8 mouse cellular contexts compared by ENCODE assay signal in genomic region chr14:54260196-54260595, GRCm38 (mm10). TPM values are rescaled to one million over a fixed set of nuclear protein-coding genes. Genes with fewer than 3 reads are reported as not detected.
DNase-seq lines count a peak whose midpoint lies in the region; ATAC-seq lines count a peak whose summit lies in the region.

No protein-coding gene starts in this region.

- peaks cover 22% of the 10 kb centered on the region for H3K36me3 ChIP-seq in embryonic facial prominence, embryonic 12.5 days
- peaks cover 19% of the 10 kb centered on the region for H3K36me3 ChIP-seq in intestine, embryonic 14.5 days (ENCODE audit: control insufficient read depth, insufficient read depth, low read length)
- H3K36me3 ChIP-seq in neural tube, embryonic 13.5 days, result peaks cover 18% of the 10 kb centered on the region

- no peak overlapping the region for H3K9ac ChIP-seq in embryonic facial prominence, embryonic 12.5 days
- H3K9ac ChIP-seq in intestine, embryonic 14.5 days (ENCODE audit: low read length), result peak overlapping the region; percentile 65; the same call in 1 of the 2 replicates
- H3K9ac ChIP-seq in neural tube, embryonic 13.5 days, result peak overlapping the region; percentile 70; the same call in 1 of the 2 replicates

- no peaks in the 10 kb centered on the region for H3K27me3 ChIP-seq in embryonic facial prominence, embryonic 12.5 days
- no peaks in the 10 kb centered on the region for H3K27me3 ChIP-seq in intestine, embryonic 14.5 days (replicated peaks; ENCODE audit: control insufficient read depth, insufficient read depth, low read length)
- peaks cover 5% of the 10 kb centered on the region for H3K27me3 ChIP-seq in neural tube, embryonic 13.5 days

- DNase-seq in left cerebral cortex, postnatal 4 days, result peak; percentile 24
- no peak for DNase-seq in left cerebral cortex, adult 9 months (ENCODE audit: low spot score in 2 of 2)
- peak; percentile 47 for DNase-seq in intestine, embryonic 14.5 days (ENCODE audit: low spot score)
- DNase-seq in right cerebral cortex, adult 18-20 months, result no peak
- no peak for DNase-seq in ovary, postnatal 10 days (ENCODE audit: low spot score)

- no peak for ATAC-seq in embryonic facial prominence, embryonic 12.5 days (ENCODE audit: insufficient number of reproducible peaks, insufficient read depth, low FRiP score, low TSS enrichment)
- ATAC-seq in intestine, embryonic 14.5 days (replicated peaks; ENCODE audit: low FRiP score, low TSS enrichment, low read depth), result no peak
- ATAC-seq in neural tube, embryonic 13.5 days (ENCODE audit: low read depth), result no peak
- no peak for ATAC-seq in megakaryocyte progenitor cell, adult 5-6 weeks (replicated peaks; ENCODE audit: poor library complexity)

- peak overlapping the region; percentile 76 for H3K4me2 ChIP-seq in embryonic facial prominence, embryonic 12.5 days (replicated peaks)
- peak overlapping the region; percentile 90 for H3K4me2 ChIP-seq in intestine, embryonic 14.5 days (ENCODE audit: low read length)
- H3K4me2 ChIP-seq in neural tube, embryonic 13.5 days, result peak overlapping the region; percentile 66

- H3K4me1 ChIP-seq in embryonic facial prominence, embryonic 12.5 days, result peaks cover 8% of the 10 kb centered on the region
- peaks cover 15% of the 10 kb centered on the region for H3K4me1 ChIP-seq in intestine, embryonic 14.5 days (replicated peaks; ENCODE audit: control insufficient read depth, insufficient read depth, low read length)
- peaks cover 18% of the 10 kb centered on the region for H3K4me1 ChIP-seq in neural tube, embryonic 13.5 days (replicated peaks)

- H3K9me3 ChIP-seq in embryonic facial prominence, embryonic 12.5 days, result no peaks in the 10 kb centered on the region
- H3K9me3 ChIP-seq in intestine, embryonic 14.5 days (ENCODE audit: control insufficient read depth, low read length), result no peaks in the 10 kb centered on the region
- H3K9me3 ChIP-seq in neural tube, embryonic 13.5 days, result no peaks in the 10 kb centered on the region

- 67% methylated on average over 2 of the region's 2 CpGs for WGBS in embryonic facial prominence, embryonic 12.5 days
- WGBS in intestine, embryonic 14.5 days, result 70% methylated on average over 2 of the region's 2 CpGs
- WGBS in neural tube, embryonic 13.5 days, result 76% methylated on average over 2 of the region's 2 CpGs

- intact Hi-C loops in left cerebral cortex, postnatal 4 days (cut with DNase I), result loop anchor here (10.0 kb wide), 1 partner anchor 155 kb away; the partner anchor contains the start of gene Slc7a7

- peak overlapping the region; percentile 63 for H3K4me3 ChIP-seq in embryonic facial prominence, embryonic 12.5 days
- H3K4me3 ChIP-seq in intestine, embryonic 14.5 days (ENCODE audit: low read depth, low read length), result peak overlapping the region; percentile 60; the same call in 1 of the 2 replicates
- H3K4me3 ChIP-seq in neural tube, embryonic 13.5 days, result peak overlapping the region; percentile 49

- no peak overlapping the region for H3K27ac ChIP-seq in embryonic facial prominence, embryonic 12.5 days
- no peak overlapping the region for H3K27ac ChIP-seq in intestine, embryonic 14.5 days (ENCODE audit: low read depth)
- no peak overlapping the region for H3K27ac ChIP-seq in neural tube, embryonic 13.5 days (replicated peaks)

RNA-seq across cellular contexts. Expression of gene Abhd4, which starts 6.2 kb away (rescaled TPM):
- total RNA-seq in left cerebral cortex, postnatal 4 days (2021), result 10 to 100 TPM; 37.1 to 38.9 TPM
- polyA plus RNA-seq in embryonic facial prominence, embryonic 12.5 days (2016; fragmentation: Nextera tagmentation; extraction: Ambion mirVana), result 51.5 and 51.9 TPM in 2 replicates
- polyA plus RNA-seq in intestine, embryonic 14.5 days (2014; fragmentation: Nextera tagmentation; extraction: Ambion mirVana), result 46.9 and 53.5 TPM in 2 replicates
- polyA plus RNA-seq in neural tube, embryonic 13.5 days (2015; fragmentation: Nextera tagmentation; extraction: Ambion mirVana), result 60.4 and 72.4 TPM in 2 replicates
- 34.6 and 44.2 TPM in 2 replicates for total RNA-seq in megakaryocyte progenitor cell, adult 5-6 weeks (2015)
- total RNA-seq in megakaryocyte progenitor cell, adult 5-6 weeks (2017), result 20.4 and 33.1 TPM in 2 replicates

RNA-seq across cellular contexts. Expression of gene Dad1, which starts 6.3 kb away (rescaled TPM):
- 100 to 1,000 TPM; 103 to 114 TPM for total RNA-seq in left cerebral cortex, postnatal 4 days (2021)
- 264 and 270 TPM in 2 replicates for polyA plus RNA-seq in embryonic facial prominence, embryonic 12.5 days (2016; fragmentation: Nextera tagmentation; extraction: Ambion mirVana)
- 414 and 449 TPM in 2 replicates for polyA plus RNA-seq in intestine, embryonic 14.5 days (2014; fragmentation: Nextera tagmentation; extraction: Ambion mirVana)
- 416 and 437 TPM in 2 replicates for polyA plus RNA-seq in neural tube, embryonic 13.5 days (2015; fragmentation: Nextera tagmentation; extraction: Ambion mirVana)
- total RNA-seq in megakaryocyte progenitor cell, adult 5-6 weeks (2015), result 228 and 315 TPM in 2 replicates
- total RNA-seq in megakaryocyte progenitor cell, adult 5-6 weeks (2017), result 125 and 135 TPM in 2 replicates

RNA-seq across cellular contexts. Expression of gene Olfr49, which starts 24.5 kb away (rescaled TPM):
- not detected for total RNA-seq in left cerebral cortex, postnatal 4 days (2021)
- not detected in 2 replicates for polyA plus RNA-seq in embryonic facial prominence, embryonic 12.5 days (2016; fragmentation: Nextera tagmentation; extraction: Ambion mirVana)
- polyA plus RNA-seq in intestine, embryonic 14.5 days (2014; fragmentation: Nextera tagmentation; extraction: Ambion mirVana), result not detected in 2 replicates
- not detected in 2 replicates for polyA plus RNA-seq in neural tube, embryonic 13.5 days (2015; fragmentation: Nextera tagmentation; extraction: Ambion mirVana)
- not detected in 2 replicates for total RNA-seq in megakaryocyte progenitor cell, adult 5-6 weeks (2015)
- total RNA-seq in megakaryocyte progenitor cell, adult 5-6 weeks (2017), result not detected in 2 replicates

Comparison
In these comparisons a context has a peak if more than half of its experiments do, and no peak if none do; other contexts are left out.
1. DNase-seq: peak in left cerebral cortex, postnatal 4 days (single experiment) and intestine, embryonic 14.5 days (single experiment); none in left cerebral cortex, adult 9 months (0 of 2), right cerebral cortex, adult 18-20 months (single experiment) and ovary, postnatal 10 days (single experiment).
2. Peak in every context shown above with its lines, with median percentiles within 50 percentile points of each other: H3K4me2 ChIP-seq and H3K4me3 ChIP-seq.